Mouse (Mus musculus) midbrain, embryonic 16.5 days (tissue): ENCODE data around the gene Pik3ip1. TPM values are rescaled to one million over a fixed set of nuclear protein-coding genes. Genes with fewer than 3 reads are reported as not detected.

Source experiments
- ATAC-seq: fragments of 200-750 bp; cut with Nextera tagmentation; 2 replicates; pipeline ENCODE4 v1.8.0; 2017; ENCODE audit warnings: moderate TSS enrichment
- H3K27ac ChIP-seq: fragments of 300-500 bp; sonication (generic); 2 replicates; pipeline ENCODE4 v1.5.1; 2014; ENCODE audit warnings: mild to moderate bottlenecking, low read length, mixed read lengths
- H3K27me3 ChIP-seq: fragments of 300-500 bp; sonication (generic); 2 replicates; pipeline ENCODE4 v1.6.1; 2014; ENCODE audit warnings: low read depth, low read length, mixed read lengths; ENCODE audit not compliant: control insufficient read depth, insufficient read depth
- H3K36me3 ChIP-seq: fragments of 300-500 bp; sonication (generic); 2 replicates; pipeline ENCODE4 v1.6.1; 2014; ENCODE audit warnings: mild to moderate bottlenecking, low read length, moderate library complexity, mixed read lengths; ENCODE audit not compliant: control insufficient read depth, insufficient read depth
- H3K4me1 ChIP-seq: fragments of 300-500 bp; sonication (generic); 2 replicates; pipeline ENCODE4 v1.6.1; 2014; ENCODE audit warnings: mild to moderate bottlenecking, low read length, mixed read lengths; ENCODE audit not compliant: control insufficient read depth, insufficient read depth
- H3K4me2 ChIP-seq: fragments of 300-500 bp; sonication (generic); 2 replicates; pipeline ENCODE4 v1.6.1; 2014; ENCODE audit warnings: mild to moderate bottlenecking, low read length, mixed read lengths
- H3K4me3 ChIP-seq: fragments of 300-500 bp; sonication (generic); 2 replicates; pipeline ENCODE4 v1.5.1; 2014; ENCODE audit warnings: low read depth, mild to moderate bottlenecking, low read length, moderate library complexity, mixed read lengths
- H3K9ac ChIP-seq: fragments of 300-500 bp; sonication (generic); 2 replicates; pipeline ENCODE4 v1.6.1; 2014; ENCODE audit warnings: low read depth, low read length, mixed read lengths
- H3K9me3 ChIP-seq: fragments of 300-500 bp; sonication (generic); replicated peaks from 2 replicates; pipeline ENCODE4 v1.6.1; 2014; ENCODE audit warnings: mild to moderate bottlenecking, low read length, mixed read lengths; ENCODE audit not compliant: control insufficient read depth, poor library complexity, severe bottlenecking
- WGBS: fragments of 180-500 bp; shearing (Covaris S2); extraction: QIAGEN DNeasy Blood & Tissue Kit; methylation state at CpG from one replicate; pipeline ENCODE4 v1.1.7; 2014; 5-methylcytosine and 5-hydroxymethylcytosine counted together
- polyA plus RNA-seq: library from polyadenylated mRNA; unstranded; fragments of >200 nt; fragmentation: Nextera tagmentation; extraction: Ambion mirVana; gene quantifications from 2 replicates; pipeline ENCODE4 v1.2.1, GENCODE M21; 2015

The Pik3ip1 gene
- polyA plus RNA-seq, 1 experiment from 2014 or later = 29.5 TPM

- Histone ChIP-seq H3K27me3 (no peaks in the 10 kb centered on the region), H3K36me3 (peaks cover 9% of the 10 kb centered on the region), H3K4me1 (peaks cover 1% of the 10 kb centered on the region; the same call in 1 of the 2 replicates), H3K27ac (no peak overlapping the region), H3K4me3 (no peak overlapping the region), H3K9me3 (no peaks in the 10 kb centered on the region; the same call in 1 of the 2 replicates), H3K9ac (no peak overlapping the region), H3K4me2 (no peak overlapping the region)
- ATAC-seq = no peak
- WGBS = 89% methylated on average over 3 of the region's 3 CpGs
These were observed 32.7 kb downstream of the Pik3ip1 start for GRCm38 (mm10) chr11:3362854-3363253.

- Histone ChIP-seq H3K27ac (no peak overlapping the region), H3K4me3 (no peak overlapping the region), H3K36me3 (no peaks in the 10 kb centered on the region; the same call in 1 of the 2 replicates), H3K9ac (no peak overlapping the region), H3K4me1 (peaks cover 28% of the 10 kb centered on the region), H3K4me2 (no peak overlapping the region), H3K27me3 (no peaks in the 10 kb centered on the region), H3K9me3 (no peaks in the 10 kb centered on the region; the same call in 1 of the 2 replicates)
- WGBS = 86% methylated on average over 7 of the region's 7 CpGs
- no peak for ATAC-seq
These were observed 36.2 kb downstream of the Pik3ip1 start for GRCm38 (mm10) chr11:3366411-3366810.

DNA sequence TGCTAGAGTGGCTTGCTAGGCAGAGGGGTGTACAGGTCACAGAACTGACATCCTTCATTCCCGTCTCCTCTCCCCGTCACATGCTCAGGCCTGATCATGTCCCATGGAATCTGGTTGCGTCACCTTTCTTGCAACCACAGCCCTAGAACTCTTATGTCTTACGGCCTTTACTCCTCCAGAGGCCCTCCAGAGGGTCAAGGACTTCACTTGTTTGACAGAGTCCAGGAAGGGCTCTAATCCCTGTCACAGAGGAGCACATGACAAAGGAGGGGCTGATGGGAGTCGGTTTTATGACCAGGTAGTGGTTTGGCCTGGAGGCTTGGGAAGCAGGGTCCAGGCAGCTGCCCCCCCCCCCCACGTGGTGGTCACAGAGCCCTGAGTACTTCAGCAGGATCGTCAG lies 38.8 kb downstream of the Pik3ip1 start:
- no peaks in the 10 kb centered on the region; the same call in 1 of the 2 replicates for H3K36me3 ChIP-seq
- peaks cover 38% of the 10 kb centered on the region for H3K4me1 ChIP-seq
- H3K9me3 ChIP-seq = no peaks in the 10 kb centered on the region
- no peak overlapping the region for H3K27ac ChIP-seq
- peak overlapping the region; percentile 33; the same call in 1 of the 2 replicates for H3K9ac ChIP-seq
- WGBS = 55% methylated on average over 7 of the region's 7 CpGs
- ATAC-seq = no peak
- no peaks in the 10 kb centered on the region for H3K27me3 ChIP-seq
- peak overlapping the region; percentile 84 for H3K4me2 ChIP-seq
- H3K4me3 ChIP-seq = 0 out of 2 replicates have a peak overlapping the region, but pooled peaks have one; percentile 1

- Histone ChIP-seq H3K9ac (peak overlapping the region; percentile 33; the same call in 1 of the 2 replicates), H3K4me2 (peak overlapping the region; percentile 84), H3K4me1 (peaks cover 41% of the 10 kb centered on the region), H3K36me3 (no peaks in the 10 kb centered on the region; the same call in 1 of the 2 replicates), H3K4me3 (peak overlapping the region; percentile 62), H3K27me3 (no peaks in the 10 kb centered on the region), H3K9me3 (no peaks in the 10 kb centered on the region), H3K27ac (no peak overlapping the region)
- no peak for ATAC-seq
- WGBS = 80% methylated on average over 5 of the region's 5 CpGs
These were observed 39.2 kb downstream of the Pik3ip1 start for GRCm38 (mm10) chr11:3369449-3369848.

DNA sequence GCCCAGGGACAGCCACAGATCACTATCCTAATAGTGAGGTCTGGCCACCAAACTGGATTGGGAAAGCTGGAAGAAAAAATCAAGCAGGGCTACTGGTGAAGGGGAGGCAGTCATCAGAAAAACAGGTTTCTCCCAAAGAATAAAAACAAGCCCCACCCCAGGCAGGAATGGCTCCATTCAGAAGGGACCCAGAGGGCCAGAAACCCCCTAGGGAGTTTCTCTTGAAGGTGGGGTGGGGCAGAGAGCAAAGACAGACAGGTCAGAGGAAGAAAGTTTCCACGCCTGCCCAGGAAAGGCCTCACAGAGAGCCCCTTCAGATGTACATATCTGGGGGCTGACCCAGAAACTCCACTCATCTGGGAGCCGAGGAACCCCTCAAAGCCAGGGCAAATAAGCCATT lies 40.0 kb downstream of the Pik3ip1 start:
- Histone ChIP-seq H3K27me3 (no peaks in the 10 kb centered on the region), H3K9ac (peak overlapping the region; percentile 87), H3K27ac (peak overlapping the region; percentile 81; the same call in 1 of the 2 replicates), H3K4me1 (peaks cover 41% of the 10 kb centered on the region), H3K4me2 (peak overlapping the region; percentile 84), H3K4me3 (peak overlapping the region; percentile 62), H3K9me3 (no peaks in the 10 kb centered on the region), H3K36me3 (no peaks in the 10 kb centered on the region; the same call in 1 of the 2 replicates)
- 72% methylated on average over 2 of the region's 2 CpGs for WGBS
- no peak for ATAC-seq

- H3K4me2 ChIP-seq = peak overlapping the region; percentile 84
- H3K9ac ChIP-seq = peak overlapping the region; percentile 87
- no peaks in the 10 kb centered on the region for H3K36me3 ChIP-seq
- peak; percentile 97 for ATAC-seq
- H3K4me3 ChIP-seq = peak overlapping the region; percentile 62
- H3K9me3 ChIP-seq = no peaks in the 10 kb centered on the region
- under 1% methylated on average over 27 of the region's 27 CpGs for WGBS
- H3K27me3 ChIP-seq = no peaks in the 10 kb centered on the region
- peak overlapping the region; percentile 81 for H3K27ac ChIP-seq
- H3K4me1 ChIP-seq = peaks cover 41% of the 10 kb centered on the region
These were observed 40.9 kb downstream of the Pik3ip1 start for GRCm38 (mm10) chr11:3370928-3371598.

GRCm38 (mm10) chr11:3371599-3372295 lies 41.5 kb downstream of the Pik3ip1 start:
- peaks cover 41% of the 10 kb centered on the region for H3K4me1 ChIP-seq
- H3K36me3 ChIP-seq = no peaks in the 10 kb centered on the region
- H3K27ac ChIP-seq = peak overlapping the region; percentile 81
- peak overlapping the region; percentile 62 for H3K4me3 ChIP-seq
- ATAC-seq = peak; percentile 66
- peak overlapping the region; percentile 87 for H3K9ac ChIP-seq
- peak overlapping the region; percentile 84 for H3K4me2 ChIP-seq
- no peaks in the 10 kb centered on the region for H3K9me3 ChIP-seq
- WGBS = 27% methylated on average over 7 of the region's 7 CpGs
- H3K27me3 ChIP-seq = no peaks in the 10 kb centered on the region

DNA sequence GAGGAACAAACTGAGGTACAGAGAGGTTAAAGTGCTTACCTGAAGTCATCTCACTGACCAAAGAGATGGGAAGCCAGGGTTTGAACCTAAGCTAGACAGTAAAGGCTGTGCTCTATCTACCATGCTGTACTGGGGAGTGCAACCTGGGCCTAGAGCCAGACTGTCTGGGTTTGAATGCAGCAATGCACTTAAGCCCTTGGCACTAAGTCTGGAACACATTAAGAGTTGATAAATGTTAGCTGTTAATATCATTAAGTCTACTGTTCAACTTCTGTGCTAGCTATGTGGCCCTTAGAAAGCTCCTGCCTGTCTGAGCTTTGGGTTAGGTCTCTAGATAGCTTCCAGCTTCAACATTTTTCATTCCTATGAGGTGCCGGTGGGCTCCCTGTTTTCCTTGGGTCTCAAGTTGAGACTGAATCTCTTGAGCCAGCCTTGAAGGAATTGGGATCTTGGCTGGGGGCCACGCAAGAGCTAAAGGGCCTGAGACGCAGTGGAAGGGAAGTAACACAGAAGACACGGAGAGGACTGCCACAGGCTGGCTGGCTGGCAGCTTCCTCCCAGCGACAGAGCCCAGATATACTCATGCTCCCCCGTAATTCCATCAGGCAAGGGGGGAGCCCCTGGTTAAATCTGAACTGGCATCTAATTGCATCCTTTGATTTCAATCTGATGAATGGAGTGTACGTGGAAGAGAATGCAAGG lies 43.5 kb downstream of the Pik3ip1 start:
- 19% methylated on average over 7 of the region's 7 CpGs for whole genome bisulfite sequencing
- Histone ChIP-seq H3K36me3 (no peaks in the 10 kb centered on the region), H3K4me3 (no peak overlapping the region), H3K9me3 (no peaks in the 10 kb centered on the region), H3K9ac (peak overlapping the region; percentile 23), H3K27me3 (no peaks in the 10 kb centered on the region), H3K27ac (peak overlapping the region; percentile 64), H3K4me2 (peak overlapping the region; percentile 33; the same call in 1 of the 2 replicates), H3K4me1 (peaks cover 31% of the 10 kb centered on the region)
- no peak for ATAC-seq
